Mouse (Mus musculus): ENCODE results near the gene Magea5. TPM values are rescaled to one million over a fixed set of nuclear protein-coding genes. Genes with fewer than 3 reads are reported as not detected.
"Not testable (repeated sequence)": the region's sequence is repeated elsewhere in the genome, so short reads cannot be mapped to it uniquely, and the experiment has no call there.

The Magea5 gene
- polyA plus RNA-seq (2016; fragmentation: Nextera tagmentation; extraction: Ambion mirVana) = not detected in 2 replicates

GRCm38 (mm10) chrX:155063045-155063444 lies at the start of gene Magea5:
Gene Magea5 (minus strand): TSS chrX:155063145.
- not testable (repeated sequence) for H3K9me3 ChIP-seq; H3K4me3 ChIP-seq; DNase-seq (ENCODE audit: low spot score); H3K4me1 ChIP-seq; H3K27ac ChIP-seq; H3K27me3 ChIP-seq (ENCODE audit: insufficient read depth, poor library complexity, severe bottlenecking); H3K36me3 ChIP-seq
- 83% methylated on average over 16 of the region's 16 CpGs for WGBS

GRCm38 (mm10) chrX:155098024-155098423 lies 35.1 kb upstream of the Magea5 start:
- H3K4me1 ChIP-seq = no peaks in the 10 kb centered on the region
- H3K27ac ChIP-seq = no peak overlapping the region
- H3K36me3 ChIP-seq = no peaks in the 10 kb centered on the region
- no peaks in the 10 kb centered on the region for H3K27me3 ChIP-seq (ENCODE audit: insufficient read depth, poor library complexity, severe bottlenecking)
- H3K9me3 ChIP-seq = no peaks in the 10 kb centered on the region
- DNase-seq (ENCODE audit: low spot score) = no peak
- H3K4me3 ChIP-seq = no peak overlapping the region

DNA sequence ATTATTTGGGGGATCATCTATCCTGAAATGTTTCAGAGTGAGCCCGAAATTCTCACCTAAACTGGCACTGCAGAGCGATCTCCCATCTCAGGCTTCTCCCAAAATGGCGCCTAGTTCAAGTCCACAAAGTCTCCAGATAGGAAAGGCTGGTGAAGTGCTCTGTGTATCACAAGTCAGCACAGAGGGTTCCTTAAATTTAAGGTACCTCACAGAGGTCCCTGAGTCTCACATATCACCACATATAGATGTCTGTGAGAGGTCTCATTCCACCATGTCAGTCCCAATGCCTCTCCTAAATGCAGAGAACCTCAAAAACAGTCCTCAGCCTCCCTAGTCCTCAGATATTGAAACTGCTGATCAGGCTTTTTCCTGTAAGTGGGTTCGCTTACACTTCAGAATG lies 30.6 kb upstream of the Magea5 start, which contains the start of gene Magea2:
Gene Magea2, minus strand, starts transcription at position 101 of the 400 bp plus-strand sequence.
- not testable (repeated sequence) for H3K27me3 ChIP-seq (ENCODE audit: insufficient read depth, poor library complexity, severe bottlenecking); H3K4me1 ChIP-seq; DNase-seq (ENCODE audit: low spot score); H3K36me3 ChIP-seq; H3K27ac ChIP-seq; H3K4me3 ChIP-seq; H3K9me3 ChIP-seq
- WGBS = 73% methylated on average over 4 of the region's 4 CpGs

DNA sequence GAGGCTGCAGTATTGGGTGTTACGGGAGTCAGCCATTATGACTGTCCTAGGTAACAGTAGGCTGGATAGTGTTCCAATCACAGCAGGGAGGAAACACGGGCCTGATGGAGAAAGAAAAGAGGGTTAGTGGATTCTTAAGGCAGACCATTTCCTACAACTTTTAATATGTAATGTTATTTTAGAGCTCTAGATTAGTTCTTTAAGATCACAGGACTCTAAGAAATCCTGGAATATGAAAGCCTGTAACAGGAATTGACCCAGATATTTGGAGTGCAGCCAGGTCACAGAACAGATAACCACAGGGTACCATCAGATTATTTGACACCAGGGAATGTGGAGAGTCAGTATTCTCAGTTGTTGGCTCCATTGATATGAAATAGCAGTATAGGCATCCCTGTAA lies 26.7 kb upstream of the Magea5 start, which contains the start of gene Magea1:
Gene Magea1, minus strand, starts transcription at position 101 of the 400 bp plus-strand sequence.
- DNase-seq (ENCODE audit: low spot score); H3K27ac ChIP-seq; H3K4me3 ChIP-seq; H3K4me1 ChIP-seq; H3K9me3 ChIP-seq; H3K36me3 ChIP-seq; H3K27me3 ChIP-seq (ENCODE audit: insufficient read depth, poor library complexity, severe bottlenecking): not testable (repeated sequence)
- WGBS = 83% methylated on average over 1 of the region's 2 CpGs

Other genes with a start within 250 kb of the Magea5 start
- gene Cldn34b1, start 172.9 kb downstream of the Magea5 start, polyA plus RNA-seq (2016; fragmentation: Nextera tagmentation; extraction: Ambion mirVana) = not detected in 2 replicates
- gene Magea6, start 127.2 kb downstream of the Magea5 start, polyA plus RNA-seq (2016; fragmentation: Nextera tagmentation; extraction: Ambion mirVana) = not detected in 2 replicates
- gene Magea3, start 113.6 kb downstream of the Magea5 start, polyA plus RNA-seq (2016; fragmentation: Nextera tagmentation; extraction: Ambion mirVana) = not detected in 2 replicates
- not detected in 2 replicates for gene Magea8, start 67.3 kb downstream of the Magea5 start, polyA plus RNA-seq (2016; fragmentation: Nextera tagmentation; extraction: Ambion mirVana)
- not detected in 2 replicates for gene Magea1, start 26.6 kb upstream of the Magea5 start, polyA plus RNA-seq (2016; fragmentation: Nextera tagmentation; extraction: Ambion mirVana)
- gene Magea2, start 30.5 kb upstream of the Magea5 start, polyA plus RNA-seq (2016; fragmentation: Nextera tagmentation; extraction: Ambion mirVana) = not detected in 2 replicates
- gene Cldn34b2, start 65.3 kb upstream of the Magea5 start, polyA plus RNA-seq (2016; fragmentation: Nextera tagmentation; extraction: Ambion mirVana) = not detected in 2 replicates
- gene Sat1, start 153.3 kb upstream of the Magea5 start, polyA plus RNA-seq (2016; fragmentation: Nextera tagmentation; extraction: Ambion mirVana) = 56.9 and 78.5 TPM in 2 replicates
- gene Acot9, start 199.3 kb upstream of the Magea5 start, polyA plus RNA-seq (2016; fragmentation: Nextera tagmentation; extraction: Ambion mirVana) = 32.4 and 34.8 TPM in 2 replicates

Measured in heart, embryonic 10.5 days (tissue).